Mouse (Mus musculus): ENCODE measurements around the gene Iqgap2. TPM values are rescaled to one million over a fixed set of nuclear protein-coding genes. Genes with fewer than 3 reads are reported as not detected.

Iqgap2 gene
- total and polyA plus RNA-seq, 2 experiments from 2014 or later = 2.1 to 6.0 TPM

GRCm38 (mm10) chr13:95626696-95627095 lies 265.0 kb downstream of the Iqgap2 start:
- no peak overlapping the region for H3K9ac ChIP-seq
- H3K36me3 ChIP-seq (ENCODE audit: insufficient read depth) = no peaks in the 10 kb centered on the region
- H3K27me3 ChIP-seq (ENCODE audit: insufficient read depth, low read length) = no peaks in the 10 kb centered on the region
- H3K9me3 ChIP-seq (ENCODE audit: low read length) = no peaks in the 10 kb centered on the region
- no peak overlapping the region for H3K4me3 ChIP-seq (ENCODE audit: low read depth, low read length)
- ATAC-seq (no peak), DNase-seq (no peak)
- no peak for TF ChIP-seq CTCF (IDR thresholded peaks at IDR 0.05; ENCODE audit: low read depth)
- H3K4me1 ChIP-seq (ENCODE audit: insufficient read depth) = no peaks in the 10 kb centered on the region
- no peak overlapping the region for H3K27ac ChIP-seq (ENCODE audit: low read depth, low read length)
- no peak overlapping the region for H3K4me2 ChIP-seq (ENCODE audit: low read depth)
- WGBS = 76% methylated on average over 7 of the region's 7 CpGs

GRCm38 (mm10) chr13:95623042-95623441 lies 268.7 kb downstream of the Iqgap2 start:
- no peak overlapping the region for H3K4me2 ChIP-seq (ENCODE audit: low read depth)
- H3K4me3 ChIP-seq (ENCODE audit: low read depth, low read length) = no peak overlapping the region
- no peak for TF ChIP-seq CTCF (IDR thresholded peaks at IDR 0.05; ENCODE audit: low read depth)
- H3K27ac ChIP-seq (ENCODE audit: low read depth, low read length) = no peak overlapping the region
- no peaks in the 10 kb centered on the region for H3K4me1 ChIP-seq (ENCODE audit: insufficient read depth)
- H3K9ac ChIP-seq = no peak overlapping the region
- H3K27me3 ChIP-seq (ENCODE audit: insufficient read depth, low read length) = no peaks in the 10 kb centered on the region
- WGBS = 73% methylated on average over 3 of the region's 3 CpGs
- no peaks in the 10 kb centered on the region for H3K36me3 ChIP-seq (ENCODE audit: insufficient read depth)
- DNase-seq = no peak
- no peak for ATAC-seq
- no peaks in the 10 kb centered on the region for H3K9me3 ChIP-seq (ENCODE audit: low read length)

- ATAC-seq (no peak), DNase-seq (no peak)
- Histone ChIP-seq H3K27me3 (ENCODE audit: insufficient read depth, low read length) (no peaks in the 10 kb centered on the region), H3K4me2 (ENCODE audit: low read depth) (no peak overlapping the region), H3K9ac (no peak overlapping the region), H3K27ac (ENCODE audit: low read depth, low read length) (no peak overlapping the region), H3K9me3 (ENCODE audit: low read length) (no peaks in the 10 kb centered on the region), H3K4me3 (ENCODE audit: low read depth, low read length) (no peak overlapping the region), H3K4me1 (ENCODE audit: insufficient read depth) (peaks cover 5% of the 10 kb centered on the region; the same call in 1 of the 2 replicates), H3K36me3 (ENCODE audit: insufficient read depth) (no peaks in the 10 kb centered on the region)
- TF ChIP-seq CTCF (IDR thresholded peaks at IDR 0.05; ENCODE audit: low read depth) = no peak
- WGBS = 86% methylated on average over 3 of the region's 3 CpGs
Measured at GRCm38 (mm10) chr13:95621563-95621962, 270.2 kb downstream of the Iqgap2 start.

- no peak for TF ChIP-seq CTCF (IDR thresholded peaks at IDR 0.05; ENCODE audit: low read depth)
- H3K27ac ChIP-seq (ENCODE audit: low read depth, low read length) = no peak overlapping the region
- H3K4me1 ChIP-seq (ENCODE audit: insufficient read depth) = peaks cover 5% of the 10 kb centered on the region; the same call in 1 of the 2 replicates
- no peaks in the 10 kb centered on the region for H3K36me3 ChIP-seq (ENCODE audit: insufficient read depth)
- H3K4me2 ChIP-seq (ENCODE audit: low read depth) = peak overlapping the region; percentile 90
- peak overlapping the region; percentile 62 for H3K4me3 ChIP-seq (ENCODE audit: low read depth, low read length)
- H3K27me3 ChIP-seq (ENCODE audit: insufficient read depth, low read length) = no peaks in the 10 kb centered on the region
- ATAC-seq (no peak), DNase-seq (no peak)
- H3K9ac ChIP-seq = peak overlapping the region; percentile 71; the same call in 1 of the 2 replicates
- H3K9me3 ChIP-seq (ENCODE audit: low read length) = no peaks in the 10 kb centered on the region
- WGBS = 5% methylated on average over 13 of the region's 13 CpGs
Measured at GRCm38 (mm10) chr13:95618859-95619258, 272.9 kb downstream of the Iqgap2 start.

- Histone ChIP-seq H3K4me1 (ENCODE audit: insufficient read depth) (peaks cover 5% of the 10 kb centered on the region; the same call in 1 of the 2 replicates), H3K4me2 (ENCODE audit: low read depth) (peak within 1 kb of the TSS; percentile 90), H3K27me3 (ENCODE audit: insufficient read depth, low read length) (no peaks in the 10 kb centered on the region), H3K36me3 (ENCODE audit: insufficient read depth) (no peaks in the 10 kb centered on the region), H3K4me3 (ENCODE audit: low read depth, low read length) (peak within 1 kb of the TSS; percentile 62), H3K9me3 (ENCODE audit: low read length) (no peaks in the 10 kb centered on the region), H3K9ac (peak within 1 kb of the TSS; percentile 71), H3K27ac (ENCODE audit: low read depth, low read length) (peak within 1 kb of the TSS; percentile 42)
- TF ChIP-seq CTCF (IDR thresholded peaks at IDR 0.05; ENCODE audit: low read depth) = no peak
- peak; percentile 86 for DNase-seq
- WGBS = 2% methylated on average over 42 of the region's 42 CpGs
- ATAC-seq = peak; percentile 90
Measured at GRCm38 (mm10) chr13:95618309-95618712, 273.4 kb downstream of the Iqgap2 start, which contains the start of gene F2r. F2r (minus strand) TSS chr13:95618487.

- no peaks in the 10 kb centered on the region for H3K9me3 ChIP-seq (ENCODE audit: low read length)
- DNase-seq = peak; percentile 45
- H3K27ac ChIP-seq (ENCODE audit: low read depth, low read length) = peak overlapping the region; percentile 42; the same call in 1 of the 2 replicates
- TF ChIP-seq CTCF (IDR thresholded peaks at IDR 0.05; ENCODE audit: low read depth) = no peak
- peak overlapping the region; percentile 71 for H3K9ac ChIP-seq
- H3K4me2 ChIP-seq (ENCODE audit: low read depth) = peak overlapping the region; percentile 90
- no peaks in the 10 kb centered on the region for H3K36me3 ChIP-seq (ENCODE audit: insufficient read depth)
- peaks cover 5% of the 10 kb centered on the region; the same call in 1 of the 2 replicates for H3K4me1 ChIP-seq (ENCODE audit: insufficient read depth)
- H3K27me3 ChIP-seq (ENCODE audit: insufficient read depth, low read length) = no peaks in the 10 kb centered on the region
- under 1% methylated on average over 21 of the region's 21 CpGs for WGBS
- ATAC-seq = peak; percentile 59; the same call in 1 of the 2 replicates
- peak overlapping the region; percentile 62 for H3K4me3 ChIP-seq (ENCODE audit: low read depth, low read length)
Measured at GRCm38 (mm10) chr13:95617671-95618171, 274.0 kb downstream of the Iqgap2 start.

- H3K9me3 ChIP-seq (ENCODE audit: low read length) = no peaks in the 10 kb centered on the region
- peaks cover 5% of the 10 kb centered on the region; the same call in 1 of the 2 replicates for H3K4me1 ChIP-seq (ENCODE audit: insufficient read depth)
- peak overlapping the region; percentile 62 for H3K4me3 ChIP-seq (ENCODE audit: low read depth, low read length)
- ATAC-seq = no peak
- H3K36me3 ChIP-seq (ENCODE audit: insufficient read depth) = no peaks in the 10 kb centered on the region
- TF ChIP-seq CTCF (IDR thresholded peaks at IDR 0.05; ENCODE audit: low read depth) = no peak
- H3K27me3 ChIP-seq (ENCODE audit: insufficient read depth, low read length) = no peaks in the 10 kb centered on the region
- peak; percentile 10 for DNase-seq
- peak overlapping the region; percentile 71 for H3K9ac ChIP-seq
- H3K4me2 ChIP-seq (ENCODE audit: low read depth) = peak overlapping the region; percentile 90
- WGBS = 7% methylated on average over 17 of the region's 17 CpGs
- H3K27ac ChIP-seq (ENCODE audit: low read depth, low read length) = no peak overlapping the region
Measured at GRCm38 (mm10) chr13:95617082-95617670, 274.5 kb downstream of the Iqgap2 start.

Measured in forebrain, postnatal 0 days (tissue).